Mouse (Mus musculus): Measurements from ENCODE around the gene Zfyve26.
A peak's percentile ranks its signal among the peaks of the same experiment; 100 is the strongest.

Zfyve26 gene

DNA sequence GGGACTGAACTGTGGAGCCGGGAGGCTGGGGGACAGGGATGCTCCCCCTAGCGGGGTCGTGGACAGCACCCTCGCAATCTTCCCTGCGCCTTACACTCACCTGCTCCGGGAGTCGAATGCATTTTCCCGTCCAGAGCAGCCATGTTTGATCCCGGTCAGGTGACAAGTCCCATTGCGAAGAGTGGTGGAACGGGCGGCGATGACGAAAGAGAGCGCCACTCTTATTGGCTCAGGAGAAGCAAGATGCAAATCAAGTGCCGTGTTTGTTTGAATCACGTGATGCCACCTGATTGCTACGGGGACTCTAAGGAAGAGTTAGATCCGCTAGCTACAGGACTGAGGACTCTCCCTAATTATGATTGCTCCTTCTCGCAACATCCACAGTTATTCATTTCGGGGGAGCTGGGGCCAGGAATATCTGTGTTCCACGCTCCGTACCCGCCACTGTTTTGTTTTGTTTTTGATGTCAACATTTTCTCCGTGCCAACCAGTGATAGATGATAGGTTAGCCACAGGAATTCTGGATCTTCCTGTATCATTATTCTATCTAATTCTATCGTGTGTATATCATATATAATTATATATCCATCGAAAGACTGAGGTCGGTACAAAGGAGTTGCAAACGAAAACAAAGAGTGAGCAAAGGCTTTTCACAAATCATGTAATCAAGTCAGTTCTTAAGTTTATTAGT, at the start of gene Zfyve26:
Gene Zfyve26 (minus strand): TSS at position 179 of the 691 bp plus-strand sequence.
- DNase-seq (ENCODE audit: low read depth), result peak; percentile 99

GRCm38 (mm10) chr12:79341291-79341845, 45.3 kb upstream of the Zfyve26 start:
- no peak for DNase-seq (ENCODE audit: low read depth)

DNA sequence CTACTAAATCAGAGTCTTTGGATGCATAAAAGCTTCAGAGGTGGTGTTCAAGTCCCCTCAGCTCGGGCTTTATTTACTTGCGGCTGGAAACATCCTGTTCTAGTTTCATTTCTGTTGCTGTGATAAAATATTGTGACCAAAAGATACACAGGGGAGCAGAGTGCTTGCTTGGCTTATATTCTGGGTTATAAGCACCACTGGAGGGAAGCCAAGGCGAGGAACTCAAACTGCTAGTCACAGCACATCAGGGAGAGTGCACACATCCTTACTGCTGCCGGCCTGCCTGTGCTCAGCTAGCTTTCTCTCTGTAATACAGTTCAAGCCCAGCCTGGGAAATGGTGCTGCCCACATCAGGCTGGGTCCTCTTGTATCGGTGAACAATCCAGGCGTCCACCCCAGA, 44.4 kb upstream of the Zfyve26 start:
- DNase-seq (ENCODE audit: low read depth), result no peak

DNA sequence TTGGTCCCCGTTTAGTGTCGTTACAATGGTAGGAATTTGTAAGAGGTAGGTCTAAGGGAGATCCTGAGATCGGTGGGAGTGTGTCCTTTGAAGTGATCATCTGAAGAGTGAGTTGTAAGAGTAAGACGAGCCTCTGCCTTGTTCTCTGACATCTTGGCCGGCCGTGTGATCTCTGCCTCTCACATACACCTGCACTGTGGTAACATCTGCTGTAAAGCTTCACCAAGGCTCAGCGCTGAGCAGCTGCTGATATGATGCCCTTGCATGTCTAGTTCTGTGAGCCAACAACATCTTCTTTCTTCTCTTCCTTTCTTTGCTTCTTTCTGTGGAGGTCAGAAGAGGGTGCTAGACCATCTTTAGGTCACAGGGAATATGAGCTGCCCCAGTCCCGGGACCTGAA, 42.7 kb upstream of the Zfyve26 start:
- no peak for DNase-seq (ENCODE audit: low read depth)

DNA sequence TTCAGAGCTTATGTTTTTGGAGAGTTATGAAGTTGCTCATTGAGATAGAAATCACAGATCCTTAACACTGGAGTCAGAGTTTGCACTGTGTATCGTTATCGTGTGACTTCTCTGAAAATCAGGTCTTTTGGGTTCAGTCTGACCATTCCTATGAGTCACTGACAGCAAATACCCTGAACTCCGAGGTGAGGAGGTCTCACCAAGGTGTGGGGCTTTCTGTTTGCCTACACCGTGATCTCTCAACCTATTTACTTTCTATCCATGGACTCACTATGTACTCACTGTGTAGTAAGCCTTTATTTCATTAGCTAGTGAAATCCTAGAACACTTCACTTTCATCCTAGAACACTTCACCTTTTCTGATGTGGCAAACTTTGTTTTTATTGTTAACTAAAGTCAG, 35.6 kb upstream of the Zfyve26 start:
- DNase-seq (ENCODE audit: low read depth), result no peak

GRCm38 (mm10) chr12:79330571-79330970, 34.5 kb upstream of the Zfyve26 start:
- DNase-seq (ENCODE audit: low read depth), result no peak

DNA sequence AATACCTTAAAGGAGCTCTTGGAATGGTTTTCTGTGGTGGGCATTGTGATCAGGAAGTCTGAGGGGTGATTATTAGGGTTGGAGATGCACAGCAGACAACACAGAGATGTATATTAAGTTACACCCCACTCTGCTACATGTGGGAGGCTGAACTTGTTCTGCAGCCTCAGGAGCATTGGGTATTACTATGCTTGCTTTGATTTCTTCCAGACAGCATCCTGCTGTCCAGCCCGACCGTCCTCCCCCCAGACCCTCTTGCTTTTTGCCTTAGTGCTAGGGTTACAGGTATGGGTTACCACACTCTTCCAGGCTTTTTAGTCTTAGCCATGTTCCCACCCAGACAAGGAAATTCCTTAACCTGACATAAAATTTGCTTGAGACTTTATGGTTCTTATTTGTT, 31.8 kb upstream of the Zfyve26 start:
- DNase-seq (ENCODE audit: low read depth), result no peak

GRCm38 (mm10) chr12:79326745-79327144, 30.6 kb upstream of the Zfyve26 start:
- no peak for DNase-seq (ENCODE audit: low read depth)

DNA sequence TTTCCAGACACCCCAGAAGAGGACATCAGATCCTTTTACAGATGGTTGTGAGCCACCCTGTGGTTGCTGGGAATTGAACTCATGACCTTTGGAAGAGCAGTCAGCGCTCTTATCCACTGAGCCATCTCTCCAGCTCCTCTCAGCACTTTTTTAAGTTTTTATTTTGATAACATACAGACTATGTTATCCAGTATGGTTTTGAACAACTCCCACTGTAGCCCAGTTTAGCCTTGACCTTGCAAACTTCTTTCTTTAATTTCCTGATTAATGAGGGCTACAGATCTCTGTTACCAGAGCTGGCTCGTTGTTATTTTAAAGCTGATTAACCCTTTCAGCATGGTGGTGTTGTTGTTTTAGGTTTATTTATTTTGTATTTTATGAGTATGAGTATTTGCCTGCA, 30.1 kb upstream of the Zfyve26 start:
- no peak for DNase-seq (ENCODE audit: low read depth)

DNA sequence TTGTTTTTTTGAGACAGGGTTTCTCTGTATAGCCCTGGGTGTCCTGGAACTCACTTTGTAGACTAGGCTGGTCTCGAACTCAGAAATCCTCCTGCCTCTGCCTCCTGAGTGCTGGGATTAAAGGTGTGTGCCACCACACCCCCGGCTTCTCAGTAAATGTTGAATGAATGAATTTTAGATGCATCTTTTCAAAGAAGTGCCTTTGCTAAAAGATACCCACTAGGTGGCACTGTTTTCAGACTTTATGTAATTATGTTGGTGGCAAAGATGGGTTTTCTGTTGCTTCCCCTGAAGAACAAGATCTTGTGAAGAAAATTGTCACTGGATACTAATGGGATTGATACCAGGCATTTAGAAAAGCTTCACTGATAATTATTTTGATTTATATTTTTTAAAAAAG, 26.4 kb upstream of the Zfyve26 start:
- peak; percentile 67 for DNase-seq (ENCODE audit: low read depth)

DNA sequence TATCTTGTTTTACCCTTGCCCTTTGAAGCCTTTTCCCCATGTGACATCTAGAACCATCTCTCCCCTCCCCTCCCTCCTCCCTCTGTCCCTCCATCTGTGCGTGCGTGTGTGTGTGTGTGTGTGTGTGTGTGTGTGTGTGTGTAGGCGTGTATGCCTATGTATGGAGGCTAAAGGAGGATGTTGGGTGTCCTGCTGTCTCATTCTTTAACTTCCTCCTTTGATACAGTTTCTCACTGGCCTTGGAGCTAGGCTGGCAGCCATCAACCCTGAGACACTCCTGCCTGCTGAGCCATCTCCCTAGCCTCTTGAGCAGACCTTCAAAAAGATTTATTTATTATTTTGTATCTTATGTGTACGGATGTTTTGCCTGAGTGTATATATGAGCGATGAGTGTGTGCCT, 24.8 kb upstream of the Zfyve26 start:
- peak; percentile 77 for DNase-seq (ENCODE audit: low read depth)

DNA sequence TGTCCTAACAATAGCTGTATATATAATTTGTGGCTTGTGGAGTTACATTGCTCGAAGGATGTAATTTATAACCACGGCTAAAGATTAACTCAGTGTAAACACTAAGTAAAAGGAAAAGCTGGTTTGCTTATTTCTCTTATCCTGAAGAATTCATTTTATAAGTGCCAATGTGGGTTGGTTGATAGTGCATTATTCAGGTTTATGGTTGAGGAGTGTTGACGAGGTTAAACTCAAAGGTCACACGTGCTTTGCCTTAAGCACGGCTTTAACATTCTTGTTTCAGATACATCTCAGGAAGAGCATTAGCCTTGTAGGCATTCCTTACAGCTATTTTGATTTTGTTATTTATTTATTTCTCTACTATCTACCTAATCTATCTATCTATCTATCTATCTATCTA, 21.2 kb upstream of the Zfyve26 start:
- no peak for DNase-seq (ENCODE audit: low read depth)

DNA sequence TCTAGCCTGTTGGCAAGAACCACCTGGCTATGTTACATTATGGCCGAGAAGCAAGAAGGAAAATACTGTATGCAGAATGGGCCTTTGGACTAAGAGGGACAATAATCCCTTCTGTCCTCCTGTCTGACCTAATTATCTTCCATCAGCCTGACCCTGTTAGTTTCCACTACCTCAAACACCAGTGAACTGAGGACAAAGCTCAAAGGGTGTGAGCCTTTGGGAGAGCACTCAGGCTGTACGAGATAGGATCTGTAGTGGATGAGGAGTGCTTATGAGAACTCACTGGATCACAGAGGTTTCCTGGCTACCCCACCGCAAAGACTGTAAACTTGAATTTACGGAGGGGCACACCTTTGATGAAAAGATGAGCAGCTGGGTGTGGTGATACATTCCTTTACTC, 17.6 kb upstream of the Zfyve26 start:
- no peak for DNase-seq (ENCODE audit: low read depth)

DNA sequence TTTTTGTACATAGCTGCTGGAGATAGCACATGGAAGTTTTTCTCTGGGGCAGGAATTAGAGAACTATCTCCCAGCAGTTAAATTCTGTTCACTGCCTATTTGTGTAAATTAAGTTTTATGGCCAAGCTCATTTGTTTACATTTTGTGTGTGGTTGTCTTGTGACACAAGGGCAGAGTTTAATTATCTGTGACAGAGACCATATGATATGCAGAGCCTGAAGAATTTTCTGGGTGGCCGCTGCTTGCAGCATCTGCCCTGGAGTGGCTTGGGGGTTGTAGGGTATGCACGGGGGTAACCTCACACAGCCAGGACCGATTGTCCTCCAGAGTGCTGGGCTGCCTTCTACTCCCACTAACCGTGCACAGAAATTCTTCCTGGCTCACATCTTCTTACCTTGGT, 9.9 kb upstream of the Zfyve26 start:
- DNase-seq (ENCODE audit: low read depth), result no peak

GRCm38 (mm10) chr12:79305131-79305530, 9.0 kb upstream of the Zfyve26 start:
- DNase-seq (ENCODE audit: low read depth), result peak; percentile 33

- no peak for DNase-seq (ENCODE audit: low read depth)
These were observed 5.7 kb upstream of the Zfyve26 start for GRCm38 (mm10) chr12:79301802-79302201.

- peak; percentile 76 for DNase-seq (ENCODE audit: low read depth)
These were observed 2.0 kb upstream of the Zfyve26 start for GRCm38 (mm10) chr12:79297884-79298636.

- peak; percentile 96 for DNase-seq (ENCODE audit: low read depth)
These were observed 1.0 kb upstream of the Zfyve26 start, which contains the start of gene Rad51b for GRCm38 (mm10) chr12:79297121-79297576. Gene Rad51b (plus strand): TSS chr12:79297282.

GRCm38 (mm10) chr12:79292874-79293273, 3.2 kb downstream of the Zfyve26 start:
- DNase-seq (ENCODE audit: low read depth), result no peak

- no peak for DNase-seq (ENCODE audit: low read depth)
These were observed 13.5 kb downstream of the Zfyve26 start for GRCm38 (mm10) chr12:79282595-79282994.

GRCm38 (mm10) chr12:79279513-79280115, 16.5 kb downstream of the Zfyve26 start:
- DNase-seq (ENCODE audit: low read depth), result no peak

GRCm38 (mm10) chr12:79272604-79273003, 23.5 kb downstream of the Zfyve26 start:
- no peak for DNase-seq (ENCODE audit: low read depth)

DNA sequence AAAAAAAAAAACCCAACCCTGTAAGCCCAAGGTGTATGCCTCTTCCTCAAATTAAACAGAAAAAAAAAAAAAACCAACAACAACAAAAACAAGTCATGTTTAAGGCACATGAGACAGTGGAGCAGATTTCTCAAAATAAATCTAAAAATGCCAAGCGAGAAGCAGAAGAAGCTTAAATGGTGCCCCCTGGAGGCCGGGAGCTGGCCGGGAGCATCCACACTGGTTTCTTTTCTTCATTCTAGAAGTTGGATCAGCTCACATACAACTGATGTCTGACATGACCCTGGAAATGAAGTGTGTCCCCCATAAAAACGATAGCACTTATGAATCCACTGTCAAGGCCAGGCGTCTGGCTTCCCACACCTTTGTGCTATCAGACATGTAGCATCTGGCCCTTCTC, 35.1 kb downstream of the Zfyve26 start:
- peak; percentile 34 for DNase-seq (ENCODE audit: low read depth)

All from 416B (cell line).